Mouse (Mus musculus) urinary bladder, postnatal 36 days (tissue): ENCODE measurements around the gene Elmo1.

Experiments used
- DNase-seq, 2 experiments: peaks; one replicate each; pipeline ENCODE4 v3.0.0; 2022; ENCODE audit warnings: low spot score in 2 of 2, mixed read lengths in 1 of 2

The Elmo1 gene

DNA sequence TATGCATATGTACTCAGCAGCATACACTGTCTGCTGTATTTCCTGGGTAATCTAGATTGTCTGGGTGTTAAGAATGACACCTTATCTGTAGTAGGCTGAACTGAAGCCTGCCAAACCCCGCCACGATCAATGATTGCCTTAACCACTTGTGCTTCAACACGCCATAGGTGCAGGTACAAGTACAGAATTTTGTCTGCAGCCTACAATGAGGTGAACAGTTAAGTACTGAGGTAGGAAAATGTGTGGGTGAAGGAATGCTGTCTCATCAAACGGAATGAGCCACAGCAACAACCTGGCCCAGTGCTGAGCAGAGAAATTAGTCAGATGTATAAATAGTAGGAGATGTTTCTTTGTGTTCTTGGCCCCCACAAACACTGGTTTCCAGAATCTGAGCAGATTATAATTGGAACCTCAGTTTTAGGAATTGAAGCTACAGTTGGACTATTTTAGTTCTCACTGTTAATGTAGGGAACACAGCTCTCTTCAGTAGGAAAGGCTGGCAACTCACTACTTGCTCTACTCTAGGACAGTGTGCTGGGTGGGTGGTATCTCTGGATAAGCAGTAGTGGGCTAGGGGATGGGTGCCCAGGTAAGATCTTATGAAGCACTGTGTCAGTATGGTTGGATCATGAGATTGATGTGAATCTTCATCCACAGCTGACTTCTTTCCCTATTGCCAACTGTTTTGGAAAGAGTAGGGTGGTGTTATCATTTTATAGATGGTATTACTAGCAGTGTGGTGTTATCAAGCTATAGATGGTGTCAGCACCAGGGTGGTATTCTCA lies 4.7 kb downstream of the Elmo1 start:
- DNase-seq = no peak

DNA sequence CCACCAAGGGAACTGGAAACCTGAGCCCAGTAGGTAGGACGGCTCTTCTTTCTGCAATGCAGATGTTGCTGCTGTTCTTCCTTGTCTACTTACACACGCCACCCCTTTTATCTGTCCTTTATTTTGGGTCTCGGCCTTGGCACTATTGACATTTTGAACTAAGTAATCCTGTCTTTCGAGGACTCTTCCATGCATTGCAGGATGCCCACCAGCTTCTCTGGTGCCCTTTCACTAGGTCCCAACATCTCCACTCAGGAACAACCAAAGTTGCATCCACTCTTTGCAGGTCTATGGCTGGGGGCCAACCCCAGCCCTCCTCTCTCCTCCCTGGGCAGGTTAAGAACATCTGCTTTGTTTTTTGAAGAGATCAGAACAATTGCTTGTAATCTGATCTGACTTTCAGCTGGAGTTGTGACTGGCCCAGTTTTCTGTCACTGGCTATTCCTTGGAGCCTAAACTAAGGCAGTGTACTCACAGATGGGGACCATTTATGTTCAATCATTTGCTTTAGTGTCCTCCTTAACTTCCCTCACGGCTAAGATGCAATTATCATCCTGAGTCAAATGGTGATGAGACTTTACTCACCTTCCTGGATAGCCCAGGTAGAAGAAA lies 6.7 kb downstream of the Elmo1 start:
- DNase-seq = no peak

DNA sequence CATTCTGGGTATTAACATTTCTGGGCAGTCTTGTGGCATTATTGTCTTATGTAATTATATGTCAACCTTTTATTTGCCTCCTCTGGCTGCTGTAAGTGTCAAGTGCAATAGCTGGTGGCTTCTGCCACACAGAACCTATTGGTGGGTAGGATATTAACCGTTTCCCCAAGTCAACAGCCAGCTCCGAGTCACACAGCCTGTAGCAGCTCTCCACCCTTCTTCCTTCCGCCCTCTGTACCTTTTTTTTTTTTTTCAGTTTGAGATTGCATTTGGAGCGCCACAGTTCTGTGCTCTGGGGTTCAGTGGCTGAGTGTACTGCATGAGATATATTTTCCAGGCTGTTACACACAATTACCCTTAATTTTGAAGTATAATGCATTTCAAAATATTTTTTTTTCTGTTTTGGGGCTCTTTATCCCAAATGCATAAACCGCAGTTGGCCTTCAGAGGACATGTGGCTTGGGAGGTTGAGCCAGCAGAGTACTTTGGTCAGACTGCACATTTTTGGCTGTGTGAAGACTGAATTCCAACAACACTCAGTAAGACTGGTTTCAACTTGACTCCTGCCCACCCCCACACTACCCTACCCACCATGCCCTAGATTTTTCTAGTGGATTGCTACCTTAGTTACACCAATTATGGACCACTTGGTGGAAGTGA lies 7.7 kb downstream of the Elmo1 start:
- DNase-seq = no peak

DNA sequence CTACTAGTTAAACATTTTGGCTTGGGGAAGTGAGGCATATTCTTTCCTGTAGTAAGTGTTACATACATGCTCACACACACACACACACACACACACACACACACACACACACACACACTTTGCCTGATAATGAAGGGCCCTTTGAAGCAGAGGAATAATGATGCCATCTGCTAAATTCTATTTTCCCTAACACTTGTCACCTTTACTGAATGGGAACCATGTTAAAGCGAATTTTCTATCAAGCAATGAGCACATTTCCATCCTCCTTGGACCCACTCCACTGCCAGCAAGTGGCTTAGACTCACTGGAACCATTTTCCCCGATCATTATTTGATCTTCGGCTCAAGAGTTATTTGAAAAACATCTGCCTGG lies 8.2 kb downstream of the Elmo1 start:
- DNase-seq = no peak

DNA sequence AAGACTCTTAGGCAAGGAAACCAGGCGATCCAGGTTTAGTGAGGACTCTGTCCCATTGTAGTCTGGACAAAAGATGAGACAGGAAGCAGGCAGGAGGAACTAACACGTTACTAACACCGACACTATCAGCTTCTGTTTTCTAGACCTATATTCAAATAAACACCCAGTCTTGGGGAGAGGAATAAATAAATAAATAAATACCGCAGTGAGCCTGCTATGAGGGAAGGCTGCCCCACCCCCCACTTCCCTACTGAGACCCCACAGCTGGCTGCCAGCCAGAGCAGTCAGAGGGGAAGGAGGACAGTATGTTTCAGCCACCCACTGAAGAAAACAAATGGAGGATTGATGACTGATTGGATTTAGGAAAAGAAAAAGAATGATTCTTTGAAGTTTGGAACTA lies 9.2 kb downstream of the Elmo1 start:
- DNase-seq = no peak

DNA sequence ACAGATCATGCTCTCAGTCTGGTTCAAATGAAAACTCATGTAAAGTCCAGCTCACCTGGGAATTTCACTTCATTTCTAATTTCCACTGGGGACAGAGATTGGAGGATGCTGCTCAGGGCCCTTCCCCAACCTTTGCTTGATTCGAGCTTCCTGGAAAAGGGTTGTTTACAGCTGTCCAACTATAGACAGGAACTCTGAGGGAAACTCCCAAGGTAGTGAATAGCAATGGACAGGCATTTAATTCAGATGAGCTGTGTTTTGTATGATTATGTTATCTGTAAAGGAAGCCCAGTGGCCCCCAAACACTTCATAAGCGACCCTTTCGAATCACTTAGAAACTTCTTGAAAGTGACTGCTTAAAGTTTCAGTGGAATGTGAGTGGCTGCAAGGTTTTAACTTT lies 10.0 kb downstream of the Elmo1 start:
- DNase-seq = no peak

DNA sequence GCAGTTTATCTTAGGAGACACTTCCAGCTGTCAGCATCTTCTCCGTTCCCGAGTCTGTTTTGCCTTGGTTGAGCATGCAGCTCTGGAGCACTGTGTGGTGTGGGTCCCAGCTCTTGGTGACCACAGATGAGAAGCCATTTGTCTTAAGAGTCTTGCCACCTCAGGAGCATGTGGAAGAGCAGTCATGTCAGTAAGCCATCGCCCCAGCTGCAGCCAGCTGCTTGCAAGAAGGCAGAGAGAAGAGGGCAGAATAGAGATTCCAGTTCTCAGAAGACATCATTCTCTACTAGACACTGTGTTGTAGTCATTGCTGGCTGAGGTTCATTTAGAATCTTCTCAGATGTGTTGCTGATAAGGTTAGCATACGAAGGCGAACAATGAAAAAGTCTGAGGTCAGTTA lies 11.3 kb downstream of the Elmo1 start:
- DNase-seq = no peak

DNA sequence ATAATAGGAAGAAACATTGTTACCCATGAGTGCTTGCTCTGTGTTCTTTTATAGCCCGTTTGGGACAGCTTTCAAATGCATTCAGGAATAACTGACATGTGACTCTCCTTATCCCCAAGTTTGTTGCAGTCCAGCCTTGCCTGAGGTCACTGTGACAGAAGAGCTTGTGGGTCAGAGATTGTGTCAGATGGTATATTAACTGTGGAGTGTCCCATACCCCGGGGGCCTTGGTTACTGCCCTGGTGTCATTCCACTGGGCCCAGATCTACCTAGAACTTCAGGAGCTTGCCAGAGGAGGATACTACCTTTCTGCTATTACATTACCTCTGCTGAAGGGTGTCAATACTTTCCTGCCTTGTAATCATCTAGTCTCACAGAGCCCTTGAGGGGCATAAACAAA lies 14.4 kb downstream of the Elmo1 start:
- DNase-seq = no peak

DNA sequence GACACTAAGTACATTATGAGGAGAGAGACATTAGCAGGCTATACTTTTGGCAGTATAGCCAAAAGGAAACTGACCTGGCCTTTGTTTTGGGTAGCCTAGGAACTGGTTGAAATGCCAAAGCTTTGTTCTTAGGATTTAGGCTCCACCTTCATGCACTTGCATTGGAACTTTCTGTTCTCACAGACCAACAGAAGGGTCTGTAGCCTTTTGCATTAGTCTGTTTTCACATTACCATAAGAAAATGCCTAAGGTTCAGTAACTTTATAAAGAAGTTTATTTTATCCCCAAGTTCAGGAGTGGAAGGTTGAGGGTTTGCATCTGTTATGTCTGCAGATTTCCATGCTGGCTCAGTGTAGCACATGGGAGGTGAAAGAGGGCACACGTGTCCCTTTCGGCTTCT lies 15.6 kb downstream of the Elmo1 start:
- no peak for DNase-seq

DNA sequence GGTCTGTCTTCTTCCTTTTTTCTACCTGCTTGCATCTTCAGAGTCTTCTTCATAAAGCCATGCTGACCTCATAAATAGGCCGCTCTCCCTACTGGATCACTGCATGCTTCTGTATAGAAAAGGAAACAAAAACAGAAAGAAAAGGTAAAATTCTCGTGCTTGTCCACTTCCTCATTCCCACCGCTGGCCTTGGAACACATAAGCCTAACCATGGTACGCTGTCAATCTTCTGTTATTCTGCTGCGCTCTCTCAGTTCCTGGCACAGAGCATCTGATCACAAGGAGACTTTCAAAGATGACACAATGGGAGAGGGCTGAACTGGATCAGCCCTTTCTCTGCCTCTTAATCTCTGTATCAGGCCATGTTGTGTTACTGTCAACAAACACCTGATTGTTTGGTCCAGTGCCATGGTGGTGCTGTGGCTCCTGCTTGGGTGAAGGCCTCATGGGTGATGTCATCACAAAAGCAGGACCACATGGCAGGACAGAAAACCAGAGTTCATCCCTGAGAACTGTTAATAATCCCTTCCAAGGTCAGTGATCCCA lies 17.6 kb downstream of the Elmo1 start:
- no peak for DNase-seq

DNA sequence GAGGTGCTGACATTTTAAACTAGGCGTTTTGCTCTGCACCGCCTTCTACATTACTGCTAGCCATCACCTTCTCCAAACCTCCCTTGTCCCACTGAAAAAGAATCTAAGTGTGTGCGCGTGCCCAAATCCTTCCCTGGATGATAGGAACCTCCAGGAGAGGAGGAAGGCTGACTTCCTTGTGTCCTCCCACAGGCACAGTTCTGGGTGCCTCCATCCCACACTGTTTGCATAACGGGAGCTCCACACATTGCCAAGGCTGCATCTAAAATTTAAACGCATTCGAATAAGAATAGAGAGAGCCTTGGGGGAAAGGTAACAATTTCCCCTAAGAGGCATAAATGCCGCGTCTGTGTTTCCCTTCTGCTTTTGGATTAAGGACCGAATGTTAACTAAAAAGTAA lies 18.6 kb downstream of the Elmo1 start:
- no peak for DNase-seq

DNA sequence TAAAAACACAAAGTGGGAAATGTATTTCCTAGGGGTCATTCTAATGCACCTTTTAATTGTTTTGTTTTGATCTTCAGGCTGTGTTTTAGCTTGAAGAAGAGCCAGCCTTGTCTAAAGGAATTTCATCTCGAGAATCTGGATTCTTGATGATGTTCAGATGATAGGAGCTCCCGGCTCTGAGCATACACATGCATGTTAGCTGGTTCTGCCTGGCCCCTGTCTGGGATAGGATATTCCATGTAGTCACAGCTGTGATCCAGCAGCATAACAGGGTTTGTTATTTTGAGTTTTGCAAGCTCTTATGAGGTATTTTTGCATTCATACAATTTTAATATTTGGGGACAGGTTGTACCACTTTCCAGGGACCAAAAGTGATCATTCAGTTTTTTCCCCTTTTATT lies 19.1 kb downstream of the Elmo1 start:
- no peak for DNase-seq

DNA sequence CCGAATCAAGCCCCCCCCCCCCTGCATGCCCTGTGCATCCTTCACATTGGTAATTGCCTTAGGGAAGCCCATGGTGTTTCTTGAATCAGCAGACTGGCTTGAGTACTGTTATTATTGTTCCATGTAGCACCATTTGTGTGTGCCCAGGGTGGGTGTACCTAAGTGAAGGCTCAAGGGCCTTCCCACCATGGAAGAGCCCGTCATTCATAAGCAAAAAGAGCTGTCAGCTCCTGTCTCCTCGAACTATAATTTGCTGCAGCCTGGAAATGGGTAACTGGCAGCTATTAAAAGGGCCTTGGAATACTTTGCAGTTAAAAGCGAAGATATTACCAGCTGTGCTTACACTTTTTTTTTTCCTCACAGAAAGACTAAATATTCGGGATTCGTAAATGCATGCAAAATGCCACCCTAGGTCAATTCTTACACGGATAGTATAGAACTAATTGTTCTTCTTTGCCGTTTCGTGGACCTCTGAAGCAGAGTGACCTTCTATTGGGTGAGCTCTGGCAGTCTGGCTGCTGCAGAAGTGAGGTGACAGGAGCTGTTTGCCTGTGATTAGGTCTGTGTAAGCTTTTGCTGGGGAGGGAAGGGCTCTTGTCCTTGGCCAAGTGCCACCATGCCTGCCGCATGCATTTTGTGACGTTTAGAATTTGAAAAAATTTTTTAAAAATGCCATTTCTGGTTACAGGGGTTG lies 19.7 kb downstream of the Elmo1 start:
- DNase-seq = no peak

DNA sequence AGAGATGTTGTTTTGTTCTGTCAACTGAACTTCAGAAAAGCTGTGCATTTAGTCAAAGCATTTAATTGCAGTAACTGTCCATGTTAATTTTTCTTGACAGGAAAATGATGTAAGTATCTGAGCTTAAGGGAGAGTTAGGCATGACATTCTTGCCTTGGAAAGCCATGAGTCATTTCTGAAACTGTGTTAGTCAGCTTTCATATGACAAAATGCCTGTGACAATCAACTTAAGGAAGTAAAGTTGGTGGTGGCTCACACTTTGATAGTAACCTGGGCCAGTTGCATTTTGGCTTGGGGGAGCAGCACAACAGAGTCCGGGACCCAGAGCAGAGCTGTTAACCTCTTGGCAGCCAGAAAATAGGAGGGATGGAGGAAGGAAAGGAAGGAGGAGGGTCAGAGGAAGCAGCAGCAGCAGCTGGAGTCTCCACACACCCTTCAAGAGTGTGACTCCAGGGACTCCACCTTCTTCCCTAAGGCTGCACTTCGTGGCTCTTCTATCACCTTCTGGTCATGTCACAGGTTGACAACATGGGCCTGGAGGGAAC lies 20.9 kb downstream of the Elmo1 start:
- no peak for DNase-seq

DNA sequence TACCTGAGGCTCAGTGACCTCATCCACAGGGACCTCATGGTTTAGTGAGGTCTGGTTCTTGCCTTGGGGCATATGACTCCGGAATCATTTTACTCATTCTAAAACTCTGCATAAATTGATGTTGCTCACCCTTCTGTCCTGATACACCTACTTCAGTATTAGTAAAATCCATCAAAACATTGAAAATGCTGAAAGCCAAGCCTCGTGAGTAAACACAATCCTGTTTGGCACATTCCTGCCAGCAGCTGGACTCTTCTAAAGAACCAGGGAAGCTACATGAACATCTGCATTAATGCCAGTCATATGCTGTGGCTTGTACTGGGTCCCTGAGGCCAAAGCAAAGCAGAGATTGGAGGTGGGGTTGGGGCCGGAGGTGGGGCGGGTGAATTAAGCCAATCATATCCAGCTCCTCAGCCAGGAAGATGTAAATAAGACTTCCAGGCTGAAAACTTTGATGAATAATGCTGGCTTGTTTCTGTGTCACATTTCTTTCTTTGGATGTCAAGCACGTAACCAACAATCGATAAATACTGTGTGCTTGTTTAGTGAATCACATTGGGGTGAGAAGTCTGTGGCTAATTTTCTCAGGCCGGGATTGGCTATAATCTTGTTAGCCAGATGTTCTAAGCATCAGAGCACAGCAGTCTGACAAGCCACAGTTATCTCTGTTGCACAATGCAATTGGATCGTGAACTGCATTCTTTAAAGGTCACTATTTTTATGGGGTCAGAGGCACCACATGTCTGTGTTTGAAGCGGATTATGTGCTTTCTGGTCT lies 24.9 kb downstream of the Elmo1 start:
- no peak for DNase-seq

DNA sequence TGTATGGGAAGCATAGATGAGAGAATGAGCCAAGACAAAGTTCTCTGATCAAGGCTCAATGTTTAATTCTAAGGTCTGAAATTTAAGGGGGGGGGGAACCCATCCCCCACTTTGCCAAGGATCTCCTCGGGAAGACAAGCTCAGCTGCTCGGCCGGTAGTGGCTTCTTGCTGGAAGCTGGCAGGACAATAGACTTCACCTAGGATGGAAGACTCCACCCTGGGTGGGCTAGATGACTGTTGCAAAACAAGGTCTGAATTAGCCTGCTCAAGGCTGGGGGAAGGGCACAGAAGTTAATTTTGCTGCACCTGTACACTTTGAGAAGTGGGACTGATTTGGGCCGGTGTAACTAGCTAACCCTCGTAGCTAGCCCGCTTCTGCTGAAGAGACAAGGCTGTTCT lies 25.6 kb downstream of the Elmo1 start:
- no peak for DNase-seq

DNA sequence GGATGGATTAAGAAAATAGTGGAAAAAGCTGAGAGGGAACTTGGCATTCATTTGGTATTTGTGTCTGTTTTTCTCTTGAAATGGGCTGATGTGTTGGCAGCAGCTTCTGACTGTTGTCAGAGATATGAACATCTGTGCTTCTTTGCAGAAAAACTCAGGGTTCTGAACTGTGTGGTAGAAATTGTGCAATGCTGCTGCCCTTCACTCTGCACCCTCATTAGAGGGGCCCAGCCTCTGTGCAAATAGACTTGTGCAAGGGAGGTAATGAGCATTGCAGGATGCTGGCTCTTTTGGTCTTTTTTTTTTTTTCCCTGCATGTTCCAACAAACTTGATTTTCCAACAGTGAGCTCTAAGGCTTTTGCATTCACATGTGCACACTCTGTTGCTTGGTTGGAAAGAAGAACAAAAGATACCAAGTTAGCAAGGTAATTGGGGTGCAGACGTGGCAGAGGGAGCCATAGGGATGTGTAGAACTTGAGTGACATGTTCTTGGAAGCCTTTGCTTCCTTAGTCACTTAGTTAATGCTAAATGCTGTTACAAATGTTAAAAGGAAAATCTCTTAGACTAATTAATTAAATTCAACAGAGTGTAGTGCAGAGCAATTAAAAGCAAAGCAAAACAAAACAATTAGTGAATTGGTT lies 26.6 kb downstream of the Elmo1 start:
- DNase-seq = no peak

DNA sequence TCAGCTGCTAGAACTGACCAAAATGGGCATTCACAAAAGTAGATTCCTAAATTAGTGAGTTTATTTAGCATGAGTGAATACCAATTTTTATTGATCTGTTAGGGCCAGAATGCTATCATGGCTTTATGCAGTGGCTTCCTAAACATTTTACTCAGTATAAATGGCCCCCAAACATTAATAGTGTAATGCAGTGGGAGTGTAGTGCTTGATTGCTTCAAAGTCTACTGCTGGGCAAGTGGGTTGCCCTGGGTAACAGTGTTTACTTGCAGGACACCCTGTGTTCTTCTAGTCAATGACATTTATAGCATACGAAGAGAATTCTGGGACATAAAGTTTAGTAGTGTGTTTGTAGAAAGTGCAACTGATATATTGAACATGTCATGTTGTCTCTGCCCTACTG lies 27.3 kb downstream of the Elmo1 start:
- no peak for DNase-seq

DNA sequence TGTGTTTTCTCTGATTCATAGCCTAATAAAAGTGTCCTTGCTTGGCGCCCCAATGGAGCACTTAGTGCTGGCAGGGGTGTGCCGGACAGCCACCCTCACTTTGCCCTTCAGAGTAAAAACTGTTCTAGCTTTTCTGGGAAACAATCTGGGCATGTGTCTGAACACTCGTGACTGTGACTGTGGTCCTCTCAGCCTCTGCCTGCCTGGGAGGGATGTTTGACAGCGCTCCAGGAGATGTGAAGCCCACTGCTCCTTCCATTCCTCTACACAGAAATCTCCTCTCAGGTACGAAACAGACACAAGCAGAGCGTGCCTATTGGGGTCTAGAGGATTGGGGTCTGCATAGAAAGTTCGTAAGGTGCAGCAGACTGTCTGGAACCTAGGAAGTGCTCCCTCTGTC lies 28.5 kb downstream of the Elmo1 start:
- DNase-seq = no peak

DNA sequence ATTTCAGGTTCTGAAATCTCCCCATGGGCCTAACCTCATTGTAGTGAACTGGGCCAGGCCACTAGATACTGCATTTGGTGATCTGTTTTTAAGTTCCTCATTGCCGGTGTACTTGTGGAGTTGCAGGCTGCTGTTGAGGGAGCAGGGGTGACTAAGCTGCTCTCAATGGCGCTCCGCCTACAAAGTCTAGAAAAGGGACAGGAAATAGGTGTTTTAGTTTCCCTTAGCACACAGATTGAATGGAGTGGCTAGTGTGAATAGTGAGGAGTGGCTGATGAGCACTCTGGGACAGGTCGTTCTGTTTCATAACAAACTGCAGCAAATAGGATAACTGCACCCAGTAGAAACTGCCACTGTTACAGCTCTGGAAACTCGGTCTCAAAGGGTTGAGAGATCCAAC lies 30.3 kb downstream of the Elmo1 start:
- no peak for DNase-seq
